Mouse (Mus musculus): Measurements from ENCODE around the gene Vmn1r4. TPM values are rescaled to one million over a fixed set of nuclear protein-coding genes. Genes with fewer than 3 reads are reported as not detected.

The Vmn1r4 gene
- polyA plus RNA-seq, 1 experiment from 2014 or later = 0.53 TPM

DNA sequence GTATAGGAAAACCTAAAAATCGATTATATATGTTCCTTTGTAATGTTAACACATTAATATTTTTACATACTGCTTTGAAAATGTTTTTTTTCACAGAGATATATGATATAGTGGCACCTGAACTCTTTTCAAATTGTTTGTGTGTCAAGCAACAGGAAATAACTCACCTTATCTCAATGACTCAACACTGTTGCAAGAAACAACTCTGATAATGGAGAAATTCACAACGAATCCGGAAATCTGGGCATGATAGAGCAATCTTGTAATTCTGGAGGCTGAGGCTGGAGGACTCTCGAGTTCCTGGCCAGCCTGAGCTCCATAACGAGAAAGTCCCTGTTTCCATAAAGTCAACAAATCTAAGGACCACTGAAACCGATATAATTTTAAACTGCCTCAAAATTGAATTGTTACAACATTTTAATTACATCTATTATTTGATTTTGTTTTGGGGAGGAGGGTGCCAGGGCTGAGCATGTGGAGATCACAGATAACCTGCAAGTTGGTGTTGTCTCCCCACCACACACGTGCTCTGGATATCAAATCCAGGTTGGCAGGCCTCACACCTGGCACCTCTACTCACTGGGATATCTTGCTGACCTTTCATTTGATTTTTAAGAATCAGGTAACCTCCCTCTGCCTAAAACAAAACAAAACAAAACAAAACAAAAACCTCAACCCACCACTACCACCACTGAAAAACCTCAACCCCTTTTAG, 4.3 kb upstream of the Vmn1r4 start:
- Histone ChIP-seq H3K27me3 (no peaks in the 10 kb centered on the region), H3K36me3 (no peaks in the 10 kb centered on the region), H3K4me3 (no peak overlapping the region), H3K4me2 (no peak overlapping the region), H3K9ac (no peak overlapping the region), H3K27ac (replicated peaks) (no peak overlapping the region), H3K9me3 (no peaks in the 10 kb centered on the region), H3K4me1 (replicated peaks) (peaks cover 14% of the 10 kb centered on the region)
- 91% methylated on average over 7 of the region's 7 CpGs for WGBS
- ATAC-seq (ENCODE audit: low FRiP score, low read depth) = no peak

DNA sequence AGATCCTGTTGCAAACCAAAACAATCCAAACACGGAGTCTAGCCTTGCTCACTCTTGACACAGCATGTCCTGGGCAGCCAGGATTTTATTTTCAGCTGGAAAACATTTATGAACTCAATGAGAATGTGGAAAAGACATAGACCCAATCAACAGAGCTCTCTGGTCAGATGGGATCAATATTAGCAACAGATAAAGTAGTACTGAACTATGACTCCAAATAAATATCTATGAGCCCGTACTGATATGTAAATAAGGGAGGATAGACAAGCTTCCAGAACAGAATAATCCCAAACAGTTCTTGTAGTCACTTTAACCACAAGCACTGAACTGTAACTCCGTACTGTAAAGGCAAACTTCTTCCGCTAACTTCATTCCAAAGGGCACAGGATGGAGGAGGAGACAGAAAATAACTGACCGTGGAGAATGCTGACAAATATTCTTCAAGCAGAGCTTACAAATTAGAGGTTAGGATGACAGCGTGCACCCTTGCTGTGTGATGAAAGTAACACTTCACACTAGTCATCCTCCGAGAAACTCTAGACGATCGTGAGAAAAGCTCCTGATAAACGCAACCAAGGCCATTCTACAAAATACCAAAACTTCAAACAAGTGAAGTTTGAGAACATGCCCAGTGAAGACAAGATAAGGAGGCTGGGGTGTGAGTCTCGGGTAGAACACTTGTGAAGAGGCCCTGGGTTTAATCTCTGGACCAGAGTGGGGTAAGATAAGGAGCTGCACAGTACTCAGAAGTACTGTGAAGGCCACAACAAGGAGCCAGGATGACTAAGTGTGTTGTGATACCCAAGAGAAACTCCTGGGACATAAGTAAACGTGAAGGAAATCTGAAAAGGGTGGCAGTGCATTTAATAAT, 3.4 kb upstream of the Vmn1r4 start:
- H3K4me2 ChIP-seq = no peak overlapping the region
- ATAC-seq (ENCODE audit: low FRiP score, low read depth) = no peak
- no peak overlapping the region for H3K4me3 ChIP-seq
- H3K36me3 ChIP-seq = no peaks in the 10 kb centered on the region
- no peak overlapping the region for H3K27ac ChIP-seq (replicated peaks)
- WGBS = 75% methylated on average over 12 of the region's 12 CpGs
- H3K9me3 ChIP-seq = no peaks in the 10 kb centered on the region
- H3K27me3 ChIP-seq = no peaks in the 10 kb centered on the region
- no peak overlapping the region for H3K9ac ChIP-seq
- H3K4me1 ChIP-seq (replicated peaks) = peaks cover 18% of the 10 kb centered on the region

DNA sequence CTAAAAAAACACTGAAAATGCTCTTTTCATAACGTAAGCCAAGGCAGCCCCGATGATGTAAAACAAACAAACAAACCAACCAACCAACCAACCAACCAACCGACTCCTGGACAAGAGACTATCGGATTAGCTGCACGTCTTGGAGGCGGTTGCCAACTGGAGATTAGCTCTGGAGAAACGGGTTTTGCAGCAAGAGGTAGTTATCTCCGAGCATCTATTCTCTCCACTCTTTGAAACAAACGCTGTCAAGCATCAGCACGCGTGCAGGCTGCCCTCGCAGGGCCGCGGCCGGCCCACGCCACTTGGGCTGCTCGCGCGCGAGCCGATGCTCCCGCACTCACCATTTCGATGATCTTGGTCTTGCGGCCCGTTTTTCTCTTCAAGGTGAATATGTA, 487 bp upstream of the Vmn1r4 start:
- no peak for ATAC-seq (ENCODE audit: low FRiP score, low read depth)
- Histone ChIP-seq H3K4me2 (peak overlapping the region; percentile 62), H3K27ac (replicated peaks) (peak overlapping the region; percentile 93), H3K36me3 (no peaks in the 10 kb centered on the region), H3K4me1 (replicated peaks) (peaks cover 18% of the 10 kb centered on the region), H3K4me3 (peak overlapping the region; percentile 85), H3K27me3 (no peaks in the 10 kb centered on the region), H3K9me3 (no peaks in the 10 kb centered on the region), H3K9ac (peak overlapping the region; percentile 87)
- WGBS = under 1% methylated on average over 25 of the region's 25 CpGs

DNA sequence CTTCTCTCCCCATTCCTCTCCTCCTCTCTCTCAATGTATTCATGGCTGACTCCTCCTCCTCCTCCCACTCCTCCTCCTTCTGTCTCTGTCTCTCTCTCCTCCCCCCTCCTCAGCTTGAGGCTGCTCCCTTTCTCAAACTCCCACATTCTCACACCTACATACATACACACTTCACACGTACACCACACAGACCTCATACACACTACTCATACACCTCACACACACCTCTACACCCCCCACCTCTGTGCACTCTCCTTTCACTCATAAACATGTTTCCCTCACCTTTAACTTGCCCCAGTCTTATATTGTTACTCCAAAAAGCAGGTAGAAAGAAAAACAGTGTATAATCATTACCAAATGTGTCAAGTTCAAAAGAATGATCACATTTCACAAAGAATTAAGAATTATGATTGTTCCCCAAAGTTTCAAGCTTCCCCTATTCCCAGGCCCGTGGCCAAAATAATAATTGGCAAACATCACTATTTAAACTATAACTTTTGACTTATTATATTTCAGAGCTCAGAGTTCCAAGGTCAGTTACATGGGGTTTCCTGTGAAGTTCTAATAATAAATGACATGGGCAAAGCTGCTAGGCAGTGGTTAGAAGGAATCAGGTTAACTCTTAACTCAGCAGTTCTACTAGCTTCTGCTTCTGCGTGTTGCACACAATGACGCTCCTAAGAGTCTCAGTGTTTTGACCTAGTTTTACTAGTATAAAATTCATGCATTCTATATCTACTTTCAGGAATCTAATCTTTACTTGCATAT, 8.0 kb downstream of the Vmn1r4 start:
- H3K9ac ChIP-seq = no peak overlapping the region

DNA sequence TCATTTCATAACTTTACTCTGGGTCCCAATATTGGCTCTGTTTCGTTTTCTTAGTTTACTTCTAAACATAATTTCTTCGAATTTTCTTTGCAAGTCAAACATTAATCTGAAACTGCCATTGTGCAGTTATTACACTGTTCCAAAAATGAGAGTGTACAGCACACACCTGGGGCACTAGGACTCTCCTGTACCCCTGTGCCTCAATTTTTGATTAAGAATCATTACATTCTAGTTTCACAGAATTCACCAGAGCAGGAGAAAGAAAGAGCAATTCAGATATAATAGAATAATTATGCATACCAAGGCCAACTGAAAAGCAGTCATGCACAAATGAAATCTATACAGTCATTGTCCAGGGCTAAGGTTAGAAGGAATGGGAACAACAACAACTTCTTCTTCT, 8.6 kb downstream of the Vmn1r4 start:
- Histone ChIP-seq H3K4me3 (no peak overlapping the region), H3K36me3 (no peaks in the 10 kb centered on the region), H3K4me2 (no peak overlapping the region), H3K27me3 (no peaks in the 10 kb centered on the region), H3K4me1 (replicated peaks) (no peaks in the 10 kb centered on the region), H3K9me3 (no peaks in the 10 kb centered on the region), H3K9ac (no peak overlapping the region), H3K27ac (replicated peaks) (no peak overlapping the region)
- ATAC-seq (ENCODE audit: low FRiP score, low read depth) = no peak
- 76% methylated on average over 2 of the region's 2 CpGs for WGBS

More for the DNA sequence above, 8.0 kb downstream of the Vmn1r4 start:
- Histone ChIP-seq H3K36me3 (no peaks in the 10 kb centered on the region), H3K4me3 (no peak overlapping the region), H3K4me2 (no peak overlapping the region), H3K27ac (replicated peaks) (no peak overlapping the region), H3K4me1 (replicated peaks) (no peaks in the 10 kb centered on the region), H3K27me3 (no peaks in the 10 kb centered on the region), H3K9me3 (no peaks in the 10 kb centered on the region)
- WGBS = 75% methylated on average over 4 of the region's 4 CpGs
- no peak for ATAC-seq (ENCODE audit: low FRiP score, low read depth)

GRCm38 (mm10) chr6:56934366-56934765, 10.6 kb downstream of the Vmn1r4 start:
- no peaks in the 10 kb centered on the region for H3K4me1 ChIP-seq (replicated peaks)
- WGBS = 91% methylated on average over 4 of the region's 4 CpGs
- H3K27me3 ChIP-seq = no peaks in the 10 kb centered on the region
- H3K36me3 ChIP-seq = no peaks in the 10 kb centered on the region
- H3K4me2 ChIP-seq = no peak overlapping the region
- H3K27ac ChIP-seq (replicated peaks) = no peak overlapping the region
- no peak overlapping the region for H3K9ac ChIP-seq
- no peak for ATAC-seq (ENCODE audit: low FRiP score, low read depth)
- no peak overlapping the region for H3K4me3 ChIP-seq
- no peaks in the 10 kb centered on the region for H3K9me3 ChIP-seq

- ATAC-seq (ENCODE audit: low FRiP score, low read depth) = no peak
- Histone ChIP-seq H3K4me3 (no peak overlapping the region), H3K4me1 (replicated peaks) (no peaks in the 10 kb centered on the region), H3K36me3 (no peaks in the 10 kb centered on the region), H3K27ac (replicated peaks) (no peak overlapping the region), H3K9ac (no peak overlapping the region), H3K9me3 (no peaks in the 10 kb centered on the region), H3K4me2 (no peak overlapping the region), H3K27me3 (no peaks in the 10 kb centered on the region)
- WGBS = 79% methylated on average over 5 of the region's 5 CpGs
Measured at GRCm38 (mm10) chr6:56956436-56956835, 32.6 kb downstream of the Vmn1r4 start.

DNA sequence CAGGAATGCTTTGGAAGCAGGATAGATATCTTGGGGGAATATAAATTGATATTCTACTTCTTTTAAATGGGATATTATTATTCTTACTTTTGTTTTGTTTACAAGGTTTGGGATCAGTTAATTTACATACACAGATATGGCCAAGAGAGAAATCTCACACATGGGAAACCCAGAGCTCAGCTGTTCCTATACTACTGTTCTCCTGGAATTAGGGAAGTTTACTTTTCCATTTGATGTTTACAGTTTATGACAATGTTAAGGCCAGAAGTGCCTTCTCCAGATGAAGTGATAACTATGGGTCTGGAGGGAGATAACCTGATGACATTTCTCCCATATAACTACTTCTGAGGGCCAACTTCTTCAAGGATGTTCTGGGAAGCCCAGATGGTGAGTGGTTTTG, 46.2 kb downstream of the Vmn1r4 start, which contains the start of gene Vmn1r5:
Gene Vmn1r5, plus strand, starts transcription at position 301 of the 400 bp plus-strand sequence.
- Histone ChIP-seq H3K4me3 (no peak within 1 kb of the TSS), H3K4me2 (no peak within 1 kb of the TSS), H3K36me3 (no peaks in the 10 kb centered on the region), H3K9ac (no peak within 1 kb of the TSS), H3K9me3 (no peaks in the 10 kb centered on the region), H3K4me1 (replicated peaks) (no peaks in the 10 kb centered on the region), H3K27ac (replicated peaks) (no peak within 1 kb of the TSS), H3K27me3 (no peaks in the 10 kb centered on the region)
- ATAC-seq (ENCODE audit: low FRiP score, low read depth) = no peak

- H3K4me3 ChIP-seq = no peak within 1 kb of the TSS
- no peaks in the 10 kb centered on the region for H3K36me3 ChIP-seq
- H3K9ac ChIP-seq = no peak within 1 kb of the TSS
- H3K4me2 ChIP-seq = no peak within 1 kb of the TSS
- no peaks in the 10 kb centered on the region for H3K9me3 ChIP-seq
- H3K27ac ChIP-seq (replicated peaks) = no peak within 1 kb of the TSS
- ATAC-seq (ENCODE audit: low FRiP score, low read depth) = no peak
- H3K27me3 ChIP-seq = no peaks in the 10 kb centered on the region
- 91% methylated on average over 2 of the region's 2 CpGs for WGBS
- no peaks in the 10 kb centered on the region for H3K4me1 ChIP-seq (replicated peaks)
Measured at GRCm38 (mm10) chr6:56996943-56997342, 73.1 kb downstream of the Vmn1r4 start, which contains the start of gene Vmn1r6. TSS of gene Vmn1r6 (plus strand) at chr6:56997243.
